Mouse (Mus musculus): Measurements from ENCODE around the gene Mypn. TPM values are rescaled to one million over a fixed set of nuclear protein-coding genes. Genes with fewer than 3 reads are reported as not detected.

Mypn gene
- polyA plus RNA-seq, 1 experiment = 0.01 TPM

DNA sequence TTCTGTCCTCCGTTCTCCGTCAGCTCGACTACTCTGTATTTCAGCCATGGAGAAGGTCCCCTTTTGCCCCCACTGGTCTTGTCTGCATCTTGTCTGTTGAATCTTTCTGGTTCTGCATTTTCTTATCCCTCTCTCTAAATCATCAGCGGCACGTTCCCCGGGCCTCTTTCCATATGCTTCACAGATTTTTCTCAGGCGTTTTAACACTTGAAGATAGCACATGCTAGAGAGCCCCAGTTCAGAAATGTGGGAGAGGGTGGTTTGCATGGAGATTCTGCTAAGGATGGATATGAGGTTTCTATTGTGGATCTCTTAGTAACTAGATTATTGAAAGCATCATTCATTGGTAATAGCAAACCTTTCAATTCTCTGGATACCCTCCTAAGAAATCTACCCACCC, 26.5 kb upstream of the Mypn start:
- TF ChIP-seq MYOD1 (IDR thresholded peaks at IDR 0.05; ENCODE audit: control insufficient read depth, insufficient read length, low read depth) = no peak
- TF ChIP-seq CEBPB (IDR thresholded peaks at IDR 0.05; ENCODE audit: low read depth) = no peak
- no peak for TF ChIP-seq USF1 (IDR thresholded peaks at IDR 0.05; ENCODE audit: low read depth)
- Histone ChIP-seq H3ac (ENCODE audit: control insufficient read depth, insufficient read length, low read depth) (no peak overlapping the region), H3K36me3 (ENCODE audit: control insufficient read depth, insufficient read depth) (no peaks in the 10 kb centered on the region)

GRCm38 (mm10) chr10:63224341-63224740, 20.6 kb upstream of the Mypn start:
- Histone ChIP-seq H3K79me2 (ENCODE audit: control insufficient read depth, insufficient read depth) (no peaks in the 10 kb centered on the region), H3K36me3 (ENCODE audit: control insufficient read depth, insufficient read depth) (no peaks in the 10 kb centered on the region), H3K27me3 (ENCODE audit: control insufficient read depth, insufficient read depth, insufficient read length) (no peaks in the 10 kb centered on the region), H3ac (ENCODE audit: control insufficient read depth, insufficient read length, low read depth) (no peak overlapping the region), H3K4me3 (ENCODE audit: insufficient read depth, poor library complexity, severe bottlenecking) (no peak overlapping the region), H3K79me3 (ENCODE audit: low read depth) (no peaks in the 10 kb centered on the region)
- TF ChIP-seq CTCF (IDR thresholded peaks at IDR 0.05; ENCODE audit: control insufficient read depth, insufficient read depth, insufficient read length) (no peak), MYOG (IDR thresholded peaks at IDR 0.05; ENCODE audit: control insufficient read depth, extremely low read depth, insufficient read length) (no peak), MAX (IDR thresholded peaks at IDR 0.05) (peak; percentile 27), CEBPB (IDR thresholded peaks at IDR 0.05; ENCODE audit: low read depth) (no peak), MYOD1 (IDR thresholded peaks at IDR 0.05; ENCODE audit: control insufficient read depth, insufficient read length, low read depth) (peak; percentile 18), USF1 (IDR thresholded peaks at IDR 0.05; ENCODE audit: low read depth) (no peak), FOSL1 (IDR thresholded peaks at IDR 0.05; ENCODE audit: insufficient read depth, low read length, poor library complexity, severe bottlenecking) (peak; percentile 56)

More for the DNA sequence above, 26.5 kb upstream of the Mypn start:
- H3K4me3 ChIP-seq (ENCODE audit: insufficient read depth, poor library complexity, severe bottlenecking) = no peak overlapping the region
- H3K79me2 ChIP-seq (ENCODE audit: control insufficient read depth, insufficient read depth) = no peaks in the 10 kb centered on the region
- no peaks in the 10 kb centered on the region for H3K79me3 ChIP-seq (ENCODE audit: low read depth)
- no peaks in the 10 kb centered on the region for H3K27me3 ChIP-seq (ENCODE audit: control insufficient read depth, insufficient read depth, insufficient read length)

- no peak overlapping the region for H3K4me3 ChIP-seq (ENCODE audit: insufficient read depth, poor library complexity, severe bottlenecking)
- no peaks in the 10 kb centered on the region for H3K79me2 ChIP-seq (ENCODE audit: control insufficient read depth, insufficient read depth)
- H3ac ChIP-seq (ENCODE audit: control insufficient read depth, insufficient read length, low read depth) = no peak overlapping the region
- peak; percentile 28 for TF ChIP-seq FOSL1 (IDR thresholded peaks at IDR 0.05; ENCODE audit: insufficient read depth, low read length, poor library complexity, severe bottlenecking)
- TF ChIP-seq CEBPB (IDR thresholded peaks at IDR 0.05; ENCODE audit: low read depth) = peak; percentile 34
- TF ChIP-seq MYOG (IDR thresholded peaks at IDR 0.05; ENCODE audit: control insufficient read depth, extremely low read depth, insufficient read length) = no peak
- peak; percentile 69 for TF ChIP-seq MYOD1 (IDR thresholded peaks at IDR 0.05; ENCODE audit: control insufficient read depth, insufficient read length, low read depth)
- H3K27me3 ChIP-seq (ENCODE audit: control insufficient read depth, insufficient read depth, insufficient read length) = no peaks in the 10 kb centered on the region
- H3K36me3 ChIP-seq (ENCODE audit: control insufficient read depth, insufficient read depth) = no peaks in the 10 kb centered on the region
- H3K79me3 ChIP-seq (ENCODE audit: low read depth) = no peaks in the 10 kb centered on the region
Measured at GRCm38 (mm10) chr10:63221081-63221783, 17.5 kb upstream of the Mypn start.

DNA sequence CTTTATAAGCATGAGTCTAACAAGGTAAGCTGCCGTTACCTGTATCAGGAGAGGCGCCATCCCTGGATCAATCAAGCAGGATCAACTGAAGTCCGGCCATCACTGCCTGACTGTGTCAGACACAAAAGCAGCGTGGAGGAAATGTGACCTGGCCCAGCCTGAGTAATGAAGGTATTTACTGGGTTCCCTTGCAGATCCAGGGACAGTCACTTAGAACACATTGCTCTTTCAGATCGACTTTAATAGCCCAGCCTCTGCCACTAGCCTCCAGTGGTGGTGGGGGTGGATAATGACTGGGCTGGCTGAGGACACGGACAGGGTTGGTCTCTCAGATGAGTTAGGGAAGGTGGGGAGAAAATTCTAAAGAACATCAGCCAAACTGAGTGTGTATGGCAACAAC, 5.1 kb upstream of the Mypn start:
- no peaks in the 10 kb centered on the region for H3K79me3 ChIP-seq (ENCODE audit: low read depth)
- no peak overlapping the region for H3ac ChIP-seq (ENCODE audit: control insufficient read depth, insufficient read length, low read depth)
- no peaks in the 10 kb centered on the region for H3K27me3 ChIP-seq (ENCODE audit: control insufficient read depth, insufficient read depth, insufficient read length)
- no peaks in the 10 kb centered on the region for H3K79me2 ChIP-seq (ENCODE audit: control insufficient read depth, insufficient read depth)
- no peaks in the 10 kb centered on the region for H3K36me3 ChIP-seq (ENCODE audit: control insufficient read depth, insufficient read depth)
- TF ChIP-seq CEBPB (IDR thresholded peaks at IDR 0.05; ENCODE audit: low read depth) (no peak), CTCF (IDR thresholded peaks at IDR 0.05; ENCODE audit: control insufficient read depth, insufficient read depth, insufficient read length) (no peak), MYOG (IDR thresholded peaks at IDR 0.05; ENCODE audit: control insufficient read depth, extremely low read depth, insufficient read length) (no peak), FOSL1 (IDR thresholded peaks at IDR 0.05; ENCODE audit: insufficient read depth, low read length, poor library complexity, severe bottlenecking) (no peak), USF1 (IDR thresholded peaks at IDR 0.05; ENCODE audit: low read depth) (no peak), MAX (IDR thresholded peaks at IDR 0.05) (no peak), MYOD1 (IDR thresholded peaks at IDR 0.05; ENCODE audit: control insufficient read depth, insufficient read length, low read depth) (no peak)
- no peak overlapping the region for H3K4me3 ChIP-seq (ENCODE audit: insufficient read depth, poor library complexity, severe bottlenecking)

DNA sequence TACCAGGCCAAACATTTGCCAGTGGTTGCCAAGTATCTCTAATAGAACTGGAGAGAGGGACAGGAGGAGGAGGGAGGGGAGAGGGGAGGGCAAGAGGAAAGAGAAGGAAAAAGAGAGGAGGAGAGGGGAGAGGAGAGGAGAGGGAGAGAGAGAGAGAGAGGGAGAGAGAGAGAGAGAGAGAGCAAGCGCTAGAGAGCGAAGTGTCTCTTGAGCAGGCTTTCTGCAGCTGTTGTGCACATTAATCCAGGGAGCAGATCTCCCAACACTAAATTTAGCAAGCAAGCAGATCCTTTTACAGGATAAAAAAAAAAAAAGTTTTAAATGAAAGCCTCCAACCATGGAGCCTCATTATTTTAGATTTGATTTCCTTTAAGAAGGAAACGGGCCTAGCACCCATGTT, 750 bp downstream of the Mypn start:
- TF ChIP-seq USF1 (IDR thresholded peaks at IDR 0.05; ENCODE audit: low read depth) (no peak), MYOG (IDR thresholded peaks at IDR 0.05; ENCODE audit: control insufficient read depth, extremely low read depth, insufficient read length) (no peak), CEBPB (IDR thresholded peaks at IDR 0.05; ENCODE audit: low read depth) (no peak), MAX (IDR thresholded peaks at IDR 0.05) (no peak), CTCF (IDR thresholded peaks at IDR 0.05; ENCODE audit: control insufficient read depth, insufficient read depth, insufficient read length) (no peak), FOSL1 (IDR thresholded peaks at IDR 0.05; ENCODE audit: insufficient read depth, low read length, poor library complexity, severe bottlenecking) (no peak), MYOD1 (IDR thresholded peaks at IDR 0.05; ENCODE audit: control insufficient read depth, insufficient read length, low read depth) (no peak)
- Histone ChIP-seq H3K79me2 (ENCODE audit: control insufficient read depth, insufficient read depth) (no peaks in the 10 kb centered on the region), H3K36me3 (ENCODE audit: control insufficient read depth, insufficient read depth) (no peaks in the 10 kb centered on the region), H3K79me3 (ENCODE audit: low read depth) (no peaks in the 10 kb centered on the region), H3ac (ENCODE audit: control insufficient read depth, insufficient read length, low read depth) (no peak overlapping the region), H3K27me3 (ENCODE audit: control insufficient read depth, insufficient read depth, insufficient read length) (no peaks in the 10 kb centered on the region), H3K4me3 (ENCODE audit: insufficient read depth, poor library complexity, severe bottlenecking) (no peak overlapping the region)

DNA sequence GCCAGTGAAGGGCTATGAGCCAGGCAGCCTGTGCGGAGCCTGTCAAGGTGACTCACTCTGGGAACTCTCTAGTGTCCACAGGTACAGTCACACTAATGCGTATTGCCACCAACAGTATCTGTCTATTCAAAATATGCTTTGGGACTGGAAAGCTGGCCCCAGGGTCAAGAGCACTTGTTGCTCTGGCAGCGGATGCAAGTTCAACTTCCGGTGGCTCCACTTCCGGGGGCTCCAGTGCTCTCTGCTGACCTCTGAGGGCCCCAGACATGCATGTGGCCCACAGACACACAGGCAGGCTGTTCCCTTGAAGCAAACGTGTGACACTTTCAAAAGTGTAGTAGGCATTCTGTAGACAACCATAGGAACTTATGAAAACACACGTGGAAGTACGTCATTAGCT, 2.2 kb downstream of the Mypn start:
- TF ChIP-seq FOSL1 (IDR thresholded peaks at IDR 0.05; ENCODE audit: insufficient read depth, low read length, poor library complexity, severe bottlenecking) (no peak), MYOD1 (IDR thresholded peaks at IDR 0.05; ENCODE audit: control insufficient read depth, insufficient read length, low read depth) (no peak), USF1 (IDR thresholded peaks at IDR 0.05; ENCODE audit: low read depth) (no peak), MYOG (IDR thresholded peaks at IDR 0.05; ENCODE audit: control insufficient read depth, extremely low read depth, insufficient read length) (no peak), CEBPB (IDR thresholded peaks at IDR 0.05; ENCODE audit: low read depth) (no peak), CTCF (IDR thresholded peaks at IDR 0.05; ENCODE audit: control insufficient read depth, insufficient read depth, insufficient read length) (no peak), MAX (IDR thresholded peaks at IDR 0.05) (no peak)
- H3K27me3 ChIP-seq (ENCODE audit: control insufficient read depth, insufficient read depth, insufficient read length) = no peaks in the 10 kb centered on the region
- H3K79me3 ChIP-seq (ENCODE audit: low read depth) = no peaks in the 10 kb centered on the region
- no peak overlapping the region for H3ac ChIP-seq (ENCODE audit: control insufficient read depth, insufficient read length, low read depth)
- no peaks in the 10 kb centered on the region for H3K79me2 ChIP-seq (ENCODE audit: control insufficient read depth, insufficient read depth)
- no peaks in the 10 kb centered on the region for H3K36me3 ChIP-seq (ENCODE audit: control insufficient read depth, insufficient read depth)
- no peak overlapping the region for H3K4me3 ChIP-seq (ENCODE audit: insufficient read depth, poor library complexity, severe bottlenecking)
